Mouse (Mus musculus) liver, adult (tissue): Measurements from ENCODE around the gene Nfe2l1.

Experiments used
- GATA4 ChIP-seq: IDR thresholded peaks from 2 replicates; pipeline ENCODE4 v1.6.1; 2014; ENCODE audit warnings: mild to moderate bottlenecking, low read length; ENCODE audit not compliant: insufficient replicate concordance

Nfe2l1 gene

DNA sequence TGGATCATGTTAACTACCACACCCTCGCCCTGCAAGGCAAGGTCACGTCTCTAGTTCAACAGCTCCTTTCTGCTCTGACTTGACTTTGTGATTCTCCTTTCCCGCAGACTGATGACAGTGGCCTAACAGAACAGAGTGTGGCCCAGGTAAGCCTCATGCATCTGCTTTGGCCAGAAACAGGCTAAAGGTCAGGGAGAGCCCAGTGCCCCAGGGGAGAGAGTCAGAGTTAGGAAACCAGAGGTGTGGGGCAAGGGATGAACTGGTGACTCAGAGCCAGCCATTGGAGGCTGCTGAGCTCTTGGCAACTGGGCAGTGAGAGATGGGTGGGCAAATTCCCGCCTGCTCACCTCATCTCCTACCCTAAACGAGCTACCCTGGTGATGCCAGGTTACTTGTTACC, 27.7 kb upstream of the Nfe2l1 start:
- TF ChIP-seq GATA4, result no peak

DNA sequence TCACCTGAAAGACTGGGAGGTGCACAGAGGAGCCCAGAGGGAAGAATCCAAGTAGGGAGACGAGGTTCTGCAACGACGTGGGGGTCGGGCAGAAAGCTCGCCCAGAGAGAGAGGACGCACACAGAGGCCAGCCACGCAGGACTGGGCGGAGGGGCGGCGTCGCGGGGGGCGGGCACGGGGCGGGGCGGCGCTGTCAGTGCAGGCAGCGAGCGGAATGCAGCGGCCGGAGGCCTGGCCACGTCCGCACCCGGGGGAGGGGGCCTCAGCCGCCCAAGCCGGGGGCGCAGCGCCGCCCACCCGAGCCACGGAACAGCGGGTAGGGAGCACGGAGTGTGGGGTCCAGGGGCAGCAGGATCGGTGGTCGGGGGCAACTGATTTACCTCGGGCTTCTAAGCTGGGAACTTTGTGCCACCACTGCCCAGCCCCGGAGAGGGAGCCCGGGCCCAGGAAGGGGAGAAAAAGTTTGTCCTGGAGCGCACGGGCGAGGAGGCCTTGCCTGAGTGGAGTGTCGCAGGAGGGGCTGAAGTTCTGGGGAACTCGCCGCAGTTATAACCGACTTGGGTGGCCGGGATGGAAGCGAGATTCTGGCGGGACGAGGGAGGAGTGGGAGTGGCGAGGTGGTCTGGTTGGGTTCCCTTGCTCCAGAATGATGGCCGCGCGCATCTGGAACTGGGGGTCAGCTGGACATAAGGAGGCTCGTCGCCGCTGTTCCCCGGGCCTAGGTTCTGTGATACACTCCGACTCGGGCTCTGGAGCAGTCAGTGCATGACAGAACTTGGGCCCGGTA, 20.1 kb upstream of the Nfe2l1 start, which contains the start of gene Copz2:
TSS of gene Copz2 (plus strand) at position 190 of the 787 bp plus-strand sequence.
- TF ChIP-seq GATA4, result no peak

GRCm38 (mm10) chr11:96848694-96849093, 18.9 kb upstream of the Nfe2l1 start:
- no peak for TF ChIP-seq GATA4

- TF ChIP-seq GATA4, result no peak
Measured at GRCm38 (mm10) chr11:96847240-96847639, 17.5 kb upstream of the Nfe2l1 start.

GRCm38 (mm10) chr11:96843627-96844026, 13.9 kb upstream of the Nfe2l1 start:
- no peak for TF ChIP-seq GATA4

GRCm38 (mm10) chr11:96840290-96840689, 10.5 kb upstream of the Nfe2l1 start:
- TF ChIP-seq GATA4, result no peak

DNA sequence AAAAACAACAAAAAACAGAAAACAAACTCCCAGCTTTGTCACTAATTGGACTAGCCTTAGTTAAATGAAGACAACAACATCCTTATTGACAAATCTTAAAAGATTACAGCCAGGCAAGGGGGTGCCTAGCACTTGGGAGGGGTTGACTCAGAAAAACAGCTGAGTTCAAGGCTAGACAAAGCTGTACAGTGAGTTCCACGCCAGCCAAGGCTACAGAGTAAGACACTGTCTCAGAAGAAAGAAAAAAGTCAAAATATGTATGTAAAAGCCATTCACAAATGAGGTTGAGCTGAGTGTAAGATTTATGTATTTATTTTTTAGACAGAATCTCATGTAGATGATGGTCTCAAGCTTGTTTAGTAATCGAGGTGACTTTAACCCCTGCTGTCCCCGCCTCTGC, 10.1 kb upstream of the Nfe2l1 start:
- no peak for TF ChIP-seq GATA4

DNA sequence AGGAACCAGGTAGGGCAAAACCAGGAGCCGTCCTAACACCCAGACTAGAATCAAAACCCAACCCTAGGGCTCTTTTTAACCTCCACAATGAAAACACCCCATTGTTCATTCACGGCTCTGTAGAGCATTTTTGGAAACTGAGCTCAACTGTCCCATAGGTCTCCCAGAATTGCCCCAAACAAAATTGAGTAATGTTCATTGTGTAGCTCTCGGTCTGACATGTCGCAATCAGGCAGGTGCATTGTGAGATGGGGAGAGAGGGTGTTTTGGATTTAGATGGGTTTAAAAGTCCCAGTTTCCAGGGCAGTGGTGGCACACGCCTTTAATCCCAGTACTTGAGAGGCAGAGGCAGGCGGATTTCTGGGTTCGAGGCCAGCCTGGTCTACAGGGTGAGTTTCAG, 9.7 kb upstream of the Nfe2l1 start:
- no peak for TF ChIP-seq GATA4

DNA sequence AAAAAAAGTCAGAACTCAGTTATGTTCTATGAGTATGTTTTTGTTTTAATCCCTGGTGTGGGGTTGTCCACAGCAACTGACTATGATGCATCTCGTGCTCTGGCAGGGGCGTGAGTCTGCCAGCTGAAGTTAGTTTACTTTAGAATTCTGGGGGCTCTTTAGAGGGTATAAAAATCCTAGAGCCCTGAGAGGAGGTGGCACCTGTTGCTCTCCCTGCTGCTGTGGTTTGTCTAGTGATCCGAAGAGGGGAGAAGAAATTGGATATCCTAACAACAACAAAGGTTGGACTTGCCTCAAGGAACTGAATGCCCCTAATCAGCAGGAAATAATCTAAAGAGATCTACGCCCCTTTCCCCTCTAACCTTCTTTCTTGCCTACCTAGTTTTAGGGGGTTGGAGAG, 8.6 kb upstream of the Nfe2l1 start:
- TF ChIP-seq GATA4, result no peak

DNA sequence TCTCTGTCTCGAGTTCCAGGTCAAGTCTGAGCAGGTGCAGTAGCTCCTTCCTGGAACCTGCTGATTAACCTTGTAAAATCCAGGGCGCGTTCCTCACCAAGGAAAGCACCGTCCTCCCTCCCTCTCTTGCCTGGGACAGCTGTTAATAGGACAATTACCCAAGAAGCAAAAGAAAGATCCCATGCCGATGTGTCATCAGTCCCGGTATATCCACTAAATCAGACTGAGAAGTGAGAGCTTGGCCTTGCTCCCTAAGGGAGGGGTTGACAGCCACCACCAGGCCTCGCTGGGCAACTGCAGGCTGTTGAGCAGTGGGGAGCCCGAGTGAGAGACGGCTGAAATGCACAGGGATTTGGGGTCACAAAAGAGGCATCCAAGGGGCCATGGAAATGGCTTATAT, 7.5 kb upstream of the Nfe2l1 start:
- TF ChIP-seq GATA4, result no peak

DNA sequence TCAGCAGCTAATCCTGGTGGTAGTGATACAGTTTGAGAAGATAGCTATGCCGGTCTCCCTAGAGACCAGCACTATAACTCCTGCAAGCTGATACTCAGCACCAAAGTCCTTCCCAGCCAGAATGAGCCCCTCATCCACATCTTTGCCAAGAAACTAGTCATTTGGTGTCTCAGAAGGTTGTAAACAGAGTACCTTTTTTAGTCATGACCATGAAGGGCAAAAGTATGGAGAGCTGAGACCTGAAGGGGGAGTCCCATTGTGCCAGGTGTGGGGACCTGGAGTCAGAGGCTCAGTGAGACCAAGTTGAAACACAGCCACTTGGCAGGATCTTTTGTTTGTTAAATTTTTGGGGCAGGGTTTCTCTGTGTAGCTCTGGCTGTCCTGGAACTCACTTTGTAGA, 4.4 kb upstream of the Nfe2l1 start:
- TF ChIP-seq GATA4, result no peak

DNA sequence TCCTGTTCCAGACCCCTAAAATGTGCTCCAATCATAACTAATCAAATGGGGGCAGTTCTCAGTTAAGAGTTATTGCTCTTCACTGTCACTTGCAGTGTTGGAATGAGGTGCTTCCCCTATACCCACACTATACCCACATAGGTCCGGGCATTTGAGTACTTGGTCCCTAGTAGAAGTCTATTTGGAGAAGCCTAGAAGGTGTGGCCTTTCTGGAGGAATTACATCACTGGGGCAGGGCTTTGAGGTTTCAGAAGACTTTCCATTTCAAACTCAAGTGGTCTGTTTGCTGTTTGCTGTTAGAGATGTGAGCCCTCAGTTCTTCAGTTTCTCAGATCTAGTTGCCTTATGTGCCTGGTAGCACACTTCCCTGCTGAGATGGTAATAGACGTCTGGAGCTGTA, 3.2 kb upstream of the Nfe2l1 start:
- TF ChIP-seq GATA4, result no peak

- TF ChIP-seq GATA4, result no peak
Measured at GRCm38 (mm10) chr11:96832541-96832940, 2.8 kb upstream of the Nfe2l1 start.

- no peak for TF ChIP-seq GATA4
Measured at GRCm38 (mm10) chr11:96831516-96831915, 1.7 kb upstream of the Nfe2l1 start.

DNA sequence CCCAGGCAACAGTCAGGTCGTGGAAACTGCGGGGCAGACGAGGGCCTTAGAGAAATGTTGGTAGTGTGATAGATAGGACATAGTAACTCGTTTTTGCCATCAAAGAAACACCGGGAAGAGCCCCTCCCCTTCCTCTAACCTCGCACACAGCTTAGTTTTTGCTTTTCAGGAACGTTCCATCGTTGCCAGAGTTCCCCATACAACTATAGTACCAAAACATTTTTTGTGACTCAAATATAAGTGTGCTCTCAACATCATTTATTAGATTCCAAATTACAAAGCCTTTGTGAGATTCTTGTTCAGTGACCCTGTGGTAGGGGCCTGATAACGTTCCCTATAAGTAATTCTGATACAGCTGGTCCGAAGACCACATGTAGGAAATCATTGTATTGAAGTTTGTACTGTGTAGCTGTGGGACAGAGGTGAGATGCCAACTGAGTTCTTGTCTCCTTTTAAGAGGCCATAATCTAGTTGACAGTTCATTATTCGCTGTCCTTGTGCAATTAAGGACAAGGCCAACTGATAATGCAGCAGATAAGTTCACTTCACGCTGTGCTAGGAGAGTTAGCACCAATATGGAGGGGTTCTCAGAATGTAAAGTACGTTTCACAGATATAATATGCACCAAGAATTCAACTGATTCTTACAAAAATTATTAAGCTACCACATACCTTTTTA, 910 bp upstream of the Nfe2l1 start:
- peak; percentile 10; the same call in 1 of the 2 replicates for TF ChIP-seq GATA4

DNA sequence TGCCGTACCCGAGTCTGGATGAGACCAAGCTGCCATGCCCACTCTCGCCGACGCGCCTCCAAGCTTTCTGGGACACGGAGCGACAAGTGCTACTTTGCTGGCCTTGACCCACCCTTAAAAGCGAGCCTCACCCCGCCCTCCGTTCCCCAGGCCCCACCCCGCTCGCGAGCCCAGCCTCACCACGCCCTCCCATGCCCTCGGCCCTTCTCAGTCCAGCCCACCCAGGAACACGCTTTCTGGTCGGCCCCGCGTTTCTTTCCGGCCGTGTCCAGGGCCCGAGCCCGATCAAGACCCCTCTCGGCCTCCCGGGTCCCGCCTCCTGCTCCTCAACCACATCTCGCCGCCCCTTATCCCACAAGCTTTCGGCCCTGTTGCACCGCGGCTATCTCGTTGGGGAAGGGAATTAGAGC, 360 bp downstream of the Nfe2l1 start:
- no peak for TF ChIP-seq GATA4
